Mouse (Mus musculus) layer of hippocampus, postnatal 25 days (tissue): ENCODE measurements around the gene Trim41. TPM values are rescaled to one million over a fixed set of nuclear protein-coding genes. Genes with fewer than 3 reads are reported as not detected.
A peak's percentile ranks its signal among the peaks of the same experiment; 100 is the strongest.
"Not testable (repeated sequence)": the region's sequence is repeated elsewhere in the genome, so short reads cannot be mapped to it uniquely, and the experiment has no call there.

Experiments
- DNase-seq, 2 experiments: peaks; one replicate each; pipeline ENCODE4 v3.0.0; 2022; ENCODE audit warnings: mixed read lengths in 2 of 2, low spot score in 1 of 2; ENCODE audit errors: extremely low spot score in 1 of 2
- total RNA-seq, 2 experiments: library from RNA; stranded (reverse); gene quantifications; 2 replicates each; pipeline ENCODE4 v1.2.3; 2021

Trim41 gene
- total RNA-seq, 2 experiments from 2014 or later: 50.1 to 50.4 TPM

- DNase-seq: no peak
Observed at GRCm38 (mm10) chr11:48795221-48795620, 21.9 kb downstream of the Trim41 start.

GRCm38 (mm10) chr11:48793184-48793583, 24.0 kb downstream of the Trim41 start:
- no peak for DNase-seq

GRCm38 (mm10) chr11:48791894-48792293, 25.3 kb downstream of the Trim41 start:
- not testable (repeated sequence) for DNase-seq

GRCm38 (mm10) chr11:48790946-48791345, 26.2 kb downstream of the Trim41 start:
- DNase-seq: no peak

GRCm38 (mm10) chr11:48789973-48790823, 27.0 kb downstream of the Trim41 start:
- peak; percentile 71 to 90 for DNase-seq

GRCm38 (mm10) chr11:48789215-48789614, 27.9 kb downstream of the Trim41 start:
- DNase-seq: no peak

- DNase-seq: peak; percentile 49 to 85
Observed at GRCm38 (mm10) chr11:48788311-48789089, 28.7 kb downstream of the Trim41 start.

GRCm38 (mm10) chr11:48787455-48788211, 29.5 kb downstream of the Trim41 start:
- DNase-seq: no peak

GRCm38 (mm10) chr11:48782243-48782642, 34.9 kb downstream of the Trim41 start:
- no peak for DNase-seq

GRCm38 (mm10) chr11:48779450-48779849, 37.7 kb downstream of the Trim41 start:
- DNase-seq: no peak

- DNase-seq: no peak
Observed at GRCm38 (mm10) chr11:48777303-48777702, 39.9 kb downstream of the Trim41 start.

- DNase-seq: no peak
Observed at GRCm38 (mm10) chr11:48776664-48777063, 40.5 kb downstream of the Trim41 start.

- peak in 1 of 2 experiments; percentile 62 for DNase-seq
Observed at GRCm38 (mm10) chr11:48775483-48775882, 41.7 kb downstream of the Trim41 start.

- DNase-seq: peak; percentile 45 to 77
Observed at GRCm38 (mm10) chr11:48774443-48775298, 42.5 kb downstream of the Trim41 start.

- DNase-seq: peak in 1 of 2 experiments; percentile 25
Observed at GRCm38 (mm10) chr11:48771691-48772090, 45.5 kb downstream of the Trim41 start.

GRCm38 (mm10) chr11:48767195-48767876, 49.8 kb downstream of the Trim41 start:
- no peak for DNase-seq

GRCm38 (mm10) chr11:48764119-48764518, 53.0 kb downstream of the Trim41 start:
- no peak for DNase-seq

- no peak for DNase-seq
Observed at GRCm38 (mm10) chr11:48759021-48759420, 58.1 kb downstream of the Trim41 start.
